Mouse (Mus musculus): ENCODE measurements around the gene Nol7. TPM values are rescaled to one million over a fixed set of nuclear protein-coding genes. Genes with fewer than 3 reads are reported as not detected.

Nol7 gene
- polyA plus RNA-seq, 1 experiment from 2014 or later = 175 TPM

- Histone ChIP-seq H3K9me3 (replicated peaks; ENCODE audit: control insufficient read depth, low read length) (no peaks in the 10 kb centered on the region), H3K4me2 (ENCODE audit: low read length) (peak within 1 kb of the TSS; percentile 78), H3K4me3 (ENCODE audit: low read depth, low read length) (peak within 1 kb of the TSS; percentile 59), H3K4me1 (ENCODE audit: control insufficient read depth, insufficient read depth, low read length) (0 out of 2 replicates have a peak, but pooled peaks cover 4% of the 10 kb centered on the region), H3K27me3 (replicated peaks; ENCODE audit: control insufficient read depth, insufficient read depth, low read length) (no peaks in the 10 kb centered on the region), H3K36me3 (ENCODE audit: control insufficient read depth, insufficient read depth, low read length) (no peaks in the 10 kb centered on the region), H3K9ac (ENCODE audit: low read length) (peak within 1 kb of the TSS; percentile 80), H3K27ac (ENCODE audit: low read depth, low read length) (peak within 1 kb of the TSS; percentile 72)
- ATAC-seq (peak; percentile 97), DNase-seq (ENCODE audit: low spot score) (peak; percentile 94)
- WGBS = 15% methylated on average over 41 of the region's 42 CpGs
These were observed 33.0 kb upstream of the Nol7 start, which contains the start of gene Sirt5 for GRCm38 (mm10) chr13:43364985-43365824. TSS of gene Sirt5 (plus strand) at chr13:43365496.

DNA sequence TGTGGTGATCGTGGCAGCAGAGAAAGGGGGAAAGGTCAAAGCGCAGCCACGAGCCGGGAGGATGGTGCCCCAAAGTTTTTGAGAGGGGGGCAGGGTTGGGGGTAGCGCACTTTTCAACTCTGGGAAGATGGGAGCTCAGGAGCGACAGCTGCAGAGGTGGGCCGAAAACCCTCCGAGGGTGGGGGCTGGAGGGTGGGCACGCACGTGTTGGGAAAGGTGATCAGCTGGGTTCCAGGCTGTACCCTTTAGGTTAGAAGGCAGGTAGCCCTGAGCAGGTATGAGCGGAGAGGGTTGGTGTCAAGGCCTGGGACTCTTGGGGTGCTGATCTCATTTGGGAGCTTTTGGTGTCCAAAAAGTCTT is 32.4 kb upstream of the Nol7 start:
- H3K9me3 ChIP-seq (replicated peaks; ENCODE audit: control insufficient read depth, low read length) = no peaks in the 10 kb centered on the region
- peak overlapping the region; percentile 78 for H3K4me2 ChIP-seq (ENCODE audit: low read length)
- H3K27me3 ChIP-seq (replicated peaks; ENCODE audit: control insufficient read depth, insufficient read depth, low read length) = no peaks in the 10 kb centered on the region
- 6% methylated on average over 11 of the region's 11 CpGs for WGBS
- H3K27ac ChIP-seq (ENCODE audit: low read depth, low read length) = peak overlapping the region; percentile 72
- ATAC-seq (peak; percentile 38), DNase-seq (ENCODE audit: low spot score) (no peak)
- H3K36me3 ChIP-seq (ENCODE audit: control insufficient read depth, insufficient read depth, low read length) = peaks cover 2% of the 10 kb centered on the region
- H3K9ac ChIP-seq (ENCODE audit: low read length) = peak overlapping the region; percentile 80
- H3K4me1 ChIP-seq (ENCODE audit: control insufficient read depth, insufficient read depth, low read length) = 0 out of 2 replicates have a peak, but pooled peaks cover 4% of the 10 kb centered on the region
- peak overlapping the region; percentile 59 for H3K4me3 ChIP-seq (ENCODE audit: low read depth, low read length)

- 97% methylated on average over 6 of the region's 6 CpGs for WGBS
- H3K27ac ChIP-seq (ENCODE audit: low read depth, low read length) = no peak overlapping the region
These were observed 28.1 kb upstream of the Nol7 start for GRCm38 (mm10) chr13:43370063-43370462.

GRCm38 (mm10) chr13:43372892-43373291 is 25.3 kb upstream of the Nol7 start:
- Histone ChIP-seq H3K4me1 (ENCODE audit: control insufficient read depth, insufficient read depth, low read length) (no peaks in the 10 kb centered on the region), H3K27ac (ENCODE audit: low read depth, low read length) (no peak overlapping the region), H3K4me3 (ENCODE audit: low read depth, low read length) (no peak overlapping the region), H3K9me3 (replicated peaks; ENCODE audit: control insufficient read depth, low read length) (0 out of 2 replicates have a peak, but pooled peaks cover 3% of the 10 kb centered on the region), H3K4me2 (ENCODE audit: low read length) (no peak overlapping the region), H3K27me3 (replicated peaks; ENCODE audit: control insufficient read depth, insufficient read depth, low read length) (no peaks in the 10 kb centered on the region), H3K36me3 (ENCODE audit: control insufficient read depth, insufficient read depth, low read length) (peaks cover 43% of the 10 kb centered on the region), H3K9ac (ENCODE audit: low read length) (no peak overlapping the region)
- DNase-seq (ENCODE audit: low spot score) (no peak), ATAC-seq (no peak)
- 96% methylated on average over 1 of the region's 1 CpGs for WGBS

More at GRCm38 (mm10) chr13:43370063-43370462, 28.1 kb upstream of the Nol7 start:
- Histone ChIP-seq H3K4me1 (ENCODE audit: control insufficient read depth, insufficient read depth, low read length) (0 out of 2 replicates have a peak, but pooled peaks cover 4% of the 10 kb centered on the region), H3K27me3 (replicated peaks; ENCODE audit: control insufficient read depth, insufficient read depth, low read length) (no peaks in the 10 kb centered on the region), H3K4me2 (ENCODE audit: low read length) (no peak overlapping the region), H3K9me3 (replicated peaks; ENCODE audit: control insufficient read depth, low read length) (0 out of 2 replicates have a peak, but pooled peaks cover 3% of the 10 kb centered on the region), H3K9ac (ENCODE audit: low read length) (no peak overlapping the region), H3K4me3 (ENCODE audit: low read depth, low read length) (no peak overlapping the region), H3K36me3 (ENCODE audit: control insufficient read depth, insufficient read depth, low read length) (peaks cover 27% of the 10 kb centered on the region)
- DNase-seq (ENCODE audit: low spot score) (no peak), ATAC-seq (no peak)

GRCm38 (mm10) chr13:43374205-43374604 is 24.0 kb upstream of the Nol7 start:
- 88% methylated on average over 10 of the region's 10 CpGs for WGBS
- H3K27ac ChIP-seq (ENCODE audit: low read depth, low read length) = no peak overlapping the region
- H3K27me3 ChIP-seq (replicated peaks; ENCODE audit: control insufficient read depth, insufficient read depth, low read length) = no peaks in the 10 kb centered on the region
- H3K4me1 ChIP-seq (ENCODE audit: control insufficient read depth, insufficient read depth, low read length) = no peaks in the 10 kb centered on the region
- no peak for DNase-seq (ENCODE audit: low spot score)
- no peak overlapping the region for H3K4me2 ChIP-seq (ENCODE audit: low read length)
- H3K4me3 ChIP-seq (ENCODE audit: low read depth, low read length) = no peak overlapping the region
- H3K9ac ChIP-seq (ENCODE audit: low read length) = no peak overlapping the region
- ATAC-seq = no peak
- H3K9me3 ChIP-seq (replicated peaks; ENCODE audit: control insufficient read depth, low read length) = 0 out of 2 replicates have a peak, but pooled peaks cover 3% of the 10 kb centered on the region
- peaks cover 43% of the 10 kb centered on the region for H3K36me3 ChIP-seq (ENCODE audit: control insufficient read depth, insufficient read depth, low read length)

DNA sequence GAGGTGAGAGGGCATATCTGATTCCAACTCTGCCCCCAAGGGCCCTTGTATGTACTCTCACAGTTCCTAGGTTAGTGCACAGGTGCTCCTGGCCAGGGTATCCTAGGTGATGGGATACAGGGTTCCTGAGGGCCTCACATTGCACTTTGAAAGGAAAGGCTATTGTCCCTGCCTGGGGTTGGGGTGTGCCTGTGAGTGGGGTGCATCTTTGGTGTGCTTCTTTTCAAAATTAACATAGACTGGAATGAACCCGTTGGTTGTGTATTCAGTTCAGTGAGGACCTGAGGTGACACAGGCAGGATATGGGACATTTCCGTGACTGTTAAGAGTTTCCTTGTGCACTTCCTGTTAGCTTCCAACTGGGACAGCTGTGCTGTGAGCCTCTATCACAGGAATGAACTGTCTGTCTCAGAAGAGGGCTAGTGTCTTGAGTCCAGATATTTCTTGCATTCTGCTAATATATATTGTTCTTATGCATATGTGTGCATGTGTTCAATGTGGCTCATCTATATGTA is 23.2 kb upstream of the Nol7 start:
- Histone ChIP-seq H3K9ac (ENCODE audit: low read length) (no peak overlapping the region), H3K36me3 (ENCODE audit: control insufficient read depth, insufficient read depth, low read length) (peaks cover 47% of the 10 kb centered on the region), H3K4me1 (ENCODE audit: control insufficient read depth, insufficient read depth, low read length) (no peaks in the 10 kb centered on the region), H3K9me3 (replicated peaks; ENCODE audit: control insufficient read depth, low read length) (0 out of 2 replicates have a peak, but pooled peaks cover 3% of the 10 kb centered on the region), H3K27me3 (replicated peaks; ENCODE audit: control insufficient read depth, insufficient read depth, low read length) (no peaks in the 10 kb centered on the region), H3K27ac (ENCODE audit: low read depth, low read length) (no peak overlapping the region), H3K4me2 (ENCODE audit: low read length) (no peak overlapping the region), H3K4me3 (ENCODE audit: low read depth, low read length) (no peak overlapping the region)
- ATAC-seq = no peak
- WGBS = 71% methylated on average over 2 of the region's 2 CpGs
- DNase-seq (ENCODE audit: low spot score) = no peak

DNA sequence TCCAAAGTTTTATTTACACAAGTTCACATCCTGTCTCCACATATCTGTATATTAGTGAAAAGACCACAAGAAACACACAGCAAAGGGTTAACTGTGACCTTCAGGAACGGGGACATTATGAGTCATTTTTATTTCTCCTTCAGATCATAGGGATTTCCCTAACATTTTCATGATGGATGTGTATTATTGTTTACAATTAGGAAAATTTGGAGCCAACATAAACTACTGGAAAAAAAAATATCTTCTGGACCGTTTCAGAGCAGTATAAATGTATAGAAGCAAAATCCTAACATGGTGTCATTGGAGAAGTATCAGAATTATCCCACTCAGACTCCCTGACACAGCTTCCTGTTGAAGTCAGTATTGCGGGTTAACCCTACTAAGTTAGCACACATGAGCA is 18.2 kb upstream of the Nol7 start:
- 89% methylated on average over 3 of the region's 3 CpGs for WGBS
- H3K9ac ChIP-seq (ENCODE audit: low read length) = no peak overlapping the region
- no peak overlapping the region for H3K27ac ChIP-seq (ENCODE audit: low read depth, low read length)
- H3K4me2 ChIP-seq (ENCODE audit: low read length) = no peak overlapping the region
- no peak for ATAC-seq
- no peak overlapping the region for H3K4me3 ChIP-seq (ENCODE audit: low read depth, low read length)
- no peak for DNase-seq (ENCODE audit: low spot score)
- no peaks in the 10 kb centered on the region for H3K9me3 ChIP-seq (replicated peaks; ENCODE audit: control insufficient read depth, low read length)
- H3K4me1 ChIP-seq (ENCODE audit: control insufficient read depth, insufficient read depth, low read length) = no peaks in the 10 kb centered on the region
- H3K27me3 ChIP-seq (replicated peaks; ENCODE audit: control insufficient read depth, insufficient read depth, low read length) = no peaks in the 10 kb centered on the region
- H3K36me3 ChIP-seq (ENCODE audit: control insufficient read depth, insufficient read depth, low read length) = peaks cover 26% of the 10 kb centered on the region

DNA sequence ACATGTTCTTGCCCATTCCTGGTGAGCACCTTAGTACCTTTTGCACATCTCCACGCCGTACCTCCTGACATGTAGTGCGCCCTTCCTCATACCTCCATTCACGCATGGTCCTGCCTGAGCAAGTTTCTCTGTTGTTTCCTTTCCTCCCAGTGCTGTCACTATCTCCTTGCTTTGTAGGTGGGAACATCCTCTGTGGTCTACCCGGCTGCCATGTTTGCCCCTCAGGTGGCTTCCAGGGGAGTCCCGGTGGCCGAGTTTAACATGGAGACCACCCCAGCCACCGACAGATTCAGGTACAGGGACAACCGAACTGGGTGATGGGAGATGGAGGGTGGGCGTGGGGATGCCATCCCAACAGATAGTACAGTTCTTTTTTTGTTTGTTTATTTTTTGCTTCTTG is 12.9 kb upstream of the Nol7 start:
- H3K27ac ChIP-seq (ENCODE audit: low read depth, low read length) = no peak overlapping the region
- no peaks in the 10 kb centered on the region for H3K9me3 ChIP-seq (replicated peaks; ENCODE audit: control insufficient read depth, low read length)
- H3K9ac ChIP-seq (ENCODE audit: low read length) = no peak overlapping the region
- no peaks in the 10 kb centered on the region for H3K4me1 ChIP-seq (ENCODE audit: control insufficient read depth, insufficient read depth, low read length)
- no peak for ATAC-seq
- H3K36me3 ChIP-seq (ENCODE audit: control insufficient read depth, insufficient read depth, low read length) = peaks cover 10% of the 10 kb centered on the region; the same call in 1 of the 2 replicates
- 97% methylated on average over 10 of the region's 10 CpGs for WGBS
- no peaks in the 10 kb centered on the region for H3K27me3 ChIP-seq (replicated peaks; ENCODE audit: control insufficient read depth, insufficient read depth, low read length)
- no peak overlapping the region for H3K4me2 ChIP-seq (ENCODE audit: low read length)
- no peak overlapping the region for H3K4me3 ChIP-seq (ENCODE audit: low read depth, low read length)
- DNase-seq (ENCODE audit: low spot score) = no peak

Measured in forebrain, embryonic 14.5 days (tissue).